Mouse (Mus musculus): Measurements from ENCODE around the gene Kat6b.
A peak's percentile ranks its signal among the peaks of the same experiment; 100 is the strongest.

The Kat6b gene

DNA sequence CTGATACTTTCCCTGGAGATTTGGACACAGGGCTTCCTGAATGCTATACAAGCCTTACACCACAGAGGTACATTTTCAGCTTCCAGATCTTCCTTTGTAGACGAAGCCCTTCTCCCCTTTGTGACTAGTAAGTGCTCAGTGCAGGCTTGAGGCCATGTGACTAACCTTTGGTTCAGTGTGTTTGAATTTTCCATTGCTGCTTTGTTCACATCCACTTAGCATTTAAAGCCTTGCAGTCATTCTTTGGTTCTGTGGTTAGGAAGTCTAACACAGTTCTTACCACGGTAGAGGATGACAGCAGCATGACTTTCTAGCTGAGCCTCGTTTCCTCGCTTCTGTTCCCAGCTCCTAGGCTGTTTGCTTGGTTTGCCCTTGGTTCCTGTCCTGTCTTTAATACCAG, 44.4 kb downstream of the Kat6b start:
- DNase-seq = no peak

- no peak for DNase-seq
Measured at GRCm38 (mm10) chr14:21533566-21533965, 52.3 kb downstream of the Kat6b start.

GRCm38 (mm10) chr14:21534066-21534465, 52.8 kb downstream of the Kat6b start:
- DNase-seq = no peak

DNA sequence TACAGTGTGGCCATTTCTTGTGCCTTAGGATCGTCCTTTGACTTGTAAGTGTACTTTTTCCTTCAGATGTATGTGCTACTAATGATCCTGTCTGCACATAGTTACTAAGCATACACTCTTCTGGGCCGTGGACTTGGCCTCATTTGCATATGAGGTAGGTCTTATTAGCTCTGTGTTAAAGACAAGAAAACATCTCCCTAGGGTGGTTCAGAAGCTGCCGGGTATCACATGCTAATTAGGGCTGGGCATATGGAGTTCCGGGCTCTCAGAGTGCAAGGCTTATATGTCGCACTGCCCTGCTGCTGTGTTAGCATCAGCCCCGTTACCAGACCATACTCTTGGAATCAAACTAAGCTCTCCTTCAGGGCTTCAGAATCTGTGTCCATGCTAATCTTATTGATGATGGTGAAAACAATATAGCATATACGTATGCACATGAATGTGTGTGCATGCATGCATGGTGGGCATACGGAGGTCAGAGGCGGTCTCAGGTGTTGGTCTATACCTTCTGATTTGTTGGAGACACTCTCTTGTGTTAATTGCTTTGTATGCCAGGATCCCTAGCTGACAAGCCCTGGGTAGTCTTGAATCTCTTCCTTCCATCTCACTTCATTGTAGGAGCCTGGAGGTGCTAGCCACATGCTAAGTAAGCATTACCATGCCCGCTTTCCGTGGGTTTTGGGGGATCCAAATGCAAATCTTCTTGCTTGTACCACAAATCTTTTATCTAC, 53.5 kb downstream of the Kat6b start:
- DNase-seq = no peak

DNA sequence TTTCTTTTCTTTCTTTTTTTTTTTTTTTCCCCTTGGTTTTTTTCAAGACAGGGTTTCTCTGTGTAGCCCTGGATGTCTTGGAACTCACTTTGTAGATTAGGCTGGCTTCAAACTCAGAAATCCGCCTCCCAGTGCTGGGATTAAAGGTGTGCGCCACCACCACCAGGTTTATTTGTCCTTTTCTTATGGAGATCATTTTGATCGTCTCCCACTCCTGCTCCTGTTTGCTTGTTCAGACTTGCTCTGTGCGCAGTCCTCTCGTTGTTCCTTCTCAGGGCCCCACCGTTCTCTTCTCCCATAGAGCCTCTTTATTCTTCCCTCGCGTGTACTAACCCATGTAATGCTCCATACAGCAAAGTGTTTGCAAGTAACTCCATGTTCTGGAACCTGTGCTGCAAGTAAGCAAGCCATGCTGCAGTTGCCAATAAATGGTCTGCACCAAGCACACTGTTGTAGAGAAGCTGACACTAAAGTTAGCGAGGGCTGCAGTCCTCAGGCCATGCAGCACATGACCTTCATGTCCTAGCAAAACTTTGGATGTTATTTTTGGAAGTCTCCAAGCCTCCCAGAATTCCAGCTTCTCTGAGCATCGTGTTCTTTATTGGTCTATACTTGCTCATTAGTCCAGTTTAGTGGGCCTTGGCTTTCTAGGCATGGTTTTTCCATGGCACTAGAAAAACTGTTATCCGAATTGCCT, 55.4 kb downstream of the Kat6b start:
- DNase-seq = no peak

GRCm38 (mm10) chr14:21537838-21538237, 56.6 kb downstream of the Kat6b start:
- DNase-seq = no peak

DNA sequence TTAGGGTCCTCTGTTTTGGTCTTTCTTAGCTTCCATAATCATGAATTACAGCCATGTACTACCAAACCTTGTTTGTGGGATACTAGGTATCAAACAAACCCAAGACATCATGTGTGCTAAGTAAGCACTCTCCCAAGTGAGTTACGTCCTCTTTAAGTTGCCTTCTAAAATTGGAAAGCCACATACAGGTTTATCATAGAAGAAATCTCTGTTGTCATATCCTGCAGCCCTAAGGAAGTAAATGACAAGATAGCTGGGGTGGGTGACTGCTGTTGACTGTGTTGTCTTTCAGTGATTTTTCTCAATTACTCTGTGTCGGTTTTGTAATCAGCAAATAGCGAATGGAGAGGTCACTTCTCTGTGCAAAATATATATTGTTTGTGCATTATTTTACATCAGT, 58.5 kb downstream of the Kat6b start:
- DNase-seq = no peak

- no peak for DNase-seq
Measured at GRCm38 (mm10) chr14:21540361-21540760, 59.1 kb downstream of the Kat6b start.

DNA sequence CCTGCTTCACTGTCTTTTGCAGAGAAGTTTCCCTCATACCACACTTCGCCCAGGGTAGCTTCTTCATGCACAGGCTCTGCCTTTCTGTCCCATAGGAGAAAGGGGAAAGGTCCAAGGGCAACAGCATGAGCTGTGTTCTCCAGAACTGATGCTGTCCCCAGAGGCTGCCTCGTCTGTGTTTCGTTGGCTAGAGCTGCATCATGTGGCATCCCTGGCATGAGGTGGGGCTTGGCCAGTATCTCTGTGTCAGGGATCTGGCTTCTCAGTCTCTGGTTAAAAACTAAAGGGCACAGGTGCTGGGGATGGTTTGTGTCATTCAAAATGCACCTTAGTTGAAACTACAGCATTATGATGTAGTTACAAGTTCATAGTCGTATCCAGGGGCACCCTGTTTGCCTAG, 64.3 kb downstream of the Kat6b start:
- no peak for DNase-seq

DNA sequence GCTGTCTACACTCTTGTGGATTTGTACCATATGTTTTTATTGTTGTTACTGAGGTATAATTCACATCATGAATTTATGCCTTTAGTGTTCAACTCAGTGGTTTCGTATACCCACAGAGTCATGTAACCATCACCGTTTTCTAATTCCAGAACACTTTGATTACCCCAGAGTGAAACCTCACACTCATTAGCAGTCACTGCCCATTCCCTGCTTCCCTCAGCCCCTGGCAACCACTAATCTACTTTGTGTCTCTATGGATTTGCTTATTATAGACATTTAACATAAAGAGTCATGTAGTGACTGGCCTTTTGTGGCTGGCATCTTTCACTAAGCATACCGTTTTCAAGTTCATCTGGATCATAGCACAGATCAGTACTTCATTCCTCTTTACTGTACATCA, 65.1 kb downstream of the Kat6b start:
- DNase-seq = no peak

- no peak for DNase-seq
Measured at GRCm38 (mm10) chr14:21547297-21547696, 66.1 kb downstream of the Kat6b start.

DNA sequence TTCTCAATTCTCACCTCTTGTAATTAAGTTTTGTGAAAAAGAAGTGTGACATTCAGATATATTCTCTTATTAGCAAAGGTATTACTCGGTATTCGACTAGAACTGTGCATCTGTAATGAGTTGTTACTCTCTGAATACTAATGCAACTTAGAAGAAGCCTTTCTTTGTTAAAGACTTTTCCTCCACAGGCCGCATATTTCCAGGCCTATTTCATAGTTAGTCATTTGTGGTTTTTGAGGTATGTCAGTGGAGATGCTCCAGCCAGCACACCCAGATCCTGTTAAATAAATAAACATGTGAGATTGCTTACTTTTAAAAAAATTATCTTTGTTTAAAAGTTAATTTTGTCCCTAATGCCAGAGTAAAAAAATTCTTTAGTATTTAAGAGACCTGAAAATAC, 66.7 kb downstream of the Kat6b start:
- no peak for DNase-seq

DNA sequence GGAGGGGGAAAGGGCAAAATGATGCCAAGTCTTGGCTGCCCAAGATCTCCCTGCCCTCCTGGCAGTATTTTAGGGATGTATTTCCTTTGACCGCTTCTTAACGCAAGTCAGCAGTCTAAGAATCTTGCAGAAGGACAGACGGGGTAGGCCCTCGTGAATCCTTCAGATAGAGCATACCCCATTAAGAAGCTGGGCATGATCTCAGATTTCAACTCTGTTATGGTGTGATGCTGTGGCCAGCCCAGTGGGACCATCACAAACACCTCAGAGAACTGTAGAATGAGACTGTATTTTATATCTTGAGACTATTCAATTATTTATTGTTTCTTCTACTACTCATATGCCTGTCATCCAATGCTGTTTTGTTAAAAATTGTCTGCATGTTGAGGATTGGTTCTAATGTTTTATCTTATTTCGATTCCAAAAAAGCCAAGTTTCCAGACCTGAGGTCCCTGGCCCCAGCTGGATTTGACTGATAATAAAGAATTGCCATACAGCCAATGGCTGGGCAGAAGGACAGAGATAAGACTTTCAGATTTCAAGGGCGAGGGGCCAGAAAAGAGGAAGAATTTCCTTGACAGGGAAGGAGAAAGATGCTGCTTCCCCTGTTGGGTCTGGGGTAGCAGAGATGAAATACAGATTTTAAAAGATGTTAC, 67.8 kb downstream of the Kat6b start:
- no peak for DNase-seq

DNA sequence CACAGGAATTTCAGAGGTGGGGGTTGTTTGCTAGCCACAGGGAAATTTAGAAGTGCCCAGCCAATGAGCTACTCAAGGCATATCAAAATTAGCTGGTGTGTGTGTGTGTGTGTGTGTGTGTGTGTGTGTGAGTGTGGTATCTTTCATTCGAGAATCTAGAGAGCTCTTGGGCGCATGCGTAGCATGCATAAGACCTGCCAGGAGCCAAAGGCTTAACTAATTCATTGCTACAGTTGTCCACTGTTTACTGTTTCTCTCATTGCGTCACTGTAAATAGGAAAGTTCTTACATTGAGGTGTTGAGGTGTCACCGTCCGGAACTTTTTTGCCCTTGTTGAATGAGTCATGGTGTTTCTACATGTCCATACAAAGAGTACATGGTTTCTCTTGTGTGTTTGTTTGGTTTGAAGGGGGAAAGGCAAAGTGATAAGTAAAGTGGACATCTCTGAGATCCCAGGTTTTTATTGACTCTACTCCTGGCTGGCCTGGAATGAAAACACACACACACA, 68.4 kb downstream of the Kat6b start:
- no peak for DNase-seq

- DNase-seq = no peak
Measured at GRCm38 (mm10) chr14:21550576-21550975, 69.3 kb downstream of the Kat6b start.

GRCm38 (mm10) chr14:21551655-21552054, 70.4 kb downstream of the Kat6b start:
- DNase-seq = no peak

DNA sequence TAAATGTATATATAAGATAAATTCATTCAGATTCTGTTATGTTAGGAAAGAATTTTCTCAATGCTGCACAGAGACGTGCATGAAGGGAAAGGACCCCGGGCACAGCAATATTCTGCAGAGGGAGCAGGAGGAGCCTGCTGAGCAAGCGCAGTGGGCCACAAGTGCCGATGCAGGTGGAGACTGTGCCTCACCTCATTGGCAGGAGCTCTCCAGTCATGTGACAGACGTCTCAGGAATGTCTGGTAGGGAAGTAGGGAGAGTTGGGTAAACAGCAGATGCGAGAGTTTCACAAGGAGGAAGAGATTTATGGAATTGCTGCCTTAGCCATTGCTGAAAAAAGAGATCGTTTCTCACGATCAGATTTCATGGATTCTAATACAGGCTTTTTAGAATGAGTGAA, 71.7 kb downstream of the Kat6b start:
- DNase-seq = peak; percentile 21 to 22

DNA sequence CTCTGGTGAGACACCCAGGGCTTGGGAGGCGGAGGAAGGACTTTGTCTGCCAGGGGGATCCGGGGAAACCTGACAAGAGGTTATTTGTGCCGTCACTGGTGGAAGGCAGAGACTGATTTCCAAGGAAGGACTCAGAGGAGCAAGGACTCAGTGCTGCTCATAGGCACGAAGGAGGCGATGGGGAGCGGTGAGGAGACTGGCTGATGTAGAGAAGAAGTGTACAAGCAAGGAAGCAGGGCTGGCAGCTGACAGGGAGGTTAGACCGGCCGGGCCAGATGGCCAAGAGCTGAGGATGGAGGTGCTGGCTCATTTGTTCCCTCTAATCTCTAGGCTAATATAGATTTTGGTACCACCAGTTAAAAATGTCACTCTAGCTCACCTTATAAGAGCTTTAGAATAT, 72.8 kb downstream of the Kat6b start:
- DNase-seq = no peak

DNA sequence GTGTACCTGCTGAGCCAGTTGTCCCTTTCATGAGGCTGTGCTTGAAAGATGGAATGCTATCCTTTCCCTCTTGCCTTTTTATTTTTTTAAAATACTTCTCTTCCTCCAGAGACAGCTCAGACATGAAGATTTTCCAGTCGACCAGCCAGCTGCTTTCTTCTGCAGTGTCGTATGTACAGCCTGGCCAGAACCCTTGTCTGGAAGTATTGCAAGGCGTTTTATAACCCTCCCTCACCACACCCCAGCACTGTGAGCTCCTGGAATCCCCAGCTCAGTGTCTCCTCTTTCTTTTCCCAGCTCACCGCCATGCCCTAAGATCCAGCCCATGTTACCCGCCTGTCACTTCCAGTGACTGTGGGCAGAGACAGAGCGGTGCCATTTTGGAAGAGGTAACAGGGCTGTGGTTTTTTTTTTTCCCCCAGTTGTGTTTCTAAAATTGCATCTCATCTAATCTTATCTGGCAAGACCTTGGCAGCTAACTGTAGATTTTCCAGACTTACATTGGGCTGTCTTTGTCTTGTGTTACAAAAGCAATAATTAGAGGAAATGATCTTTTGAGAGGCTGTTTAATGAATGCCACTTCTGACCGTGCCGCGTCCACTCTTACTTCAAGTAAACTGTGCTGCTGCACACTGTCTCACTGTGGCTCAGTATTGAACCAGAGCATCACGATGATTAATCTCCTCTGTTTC, 77.4 kb downstream of the Kat6b start:
- DNase-seq = no peak

DNA sequence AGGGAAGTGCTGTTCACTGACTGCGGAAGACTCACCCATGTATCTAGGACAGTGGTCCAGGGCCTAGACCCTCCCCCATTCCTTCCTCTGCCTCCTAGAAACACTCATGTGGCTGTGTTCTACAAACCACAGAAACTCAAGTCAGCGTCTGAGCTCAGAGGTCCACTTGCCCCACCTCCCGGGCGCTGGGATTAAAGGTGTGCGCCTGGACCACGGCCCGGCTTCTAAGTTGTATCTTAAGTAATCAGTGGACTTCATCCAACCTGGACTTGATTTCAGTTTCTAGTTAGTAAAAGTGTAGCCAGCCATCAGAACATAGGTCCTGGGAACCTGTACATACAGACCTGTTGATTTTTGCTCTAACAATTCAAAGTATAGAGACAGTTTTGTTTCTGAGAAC, 78.2 kb downstream of the Kat6b start:
- peak; percentile 56 to 58 for DNase-seq

DNA sequence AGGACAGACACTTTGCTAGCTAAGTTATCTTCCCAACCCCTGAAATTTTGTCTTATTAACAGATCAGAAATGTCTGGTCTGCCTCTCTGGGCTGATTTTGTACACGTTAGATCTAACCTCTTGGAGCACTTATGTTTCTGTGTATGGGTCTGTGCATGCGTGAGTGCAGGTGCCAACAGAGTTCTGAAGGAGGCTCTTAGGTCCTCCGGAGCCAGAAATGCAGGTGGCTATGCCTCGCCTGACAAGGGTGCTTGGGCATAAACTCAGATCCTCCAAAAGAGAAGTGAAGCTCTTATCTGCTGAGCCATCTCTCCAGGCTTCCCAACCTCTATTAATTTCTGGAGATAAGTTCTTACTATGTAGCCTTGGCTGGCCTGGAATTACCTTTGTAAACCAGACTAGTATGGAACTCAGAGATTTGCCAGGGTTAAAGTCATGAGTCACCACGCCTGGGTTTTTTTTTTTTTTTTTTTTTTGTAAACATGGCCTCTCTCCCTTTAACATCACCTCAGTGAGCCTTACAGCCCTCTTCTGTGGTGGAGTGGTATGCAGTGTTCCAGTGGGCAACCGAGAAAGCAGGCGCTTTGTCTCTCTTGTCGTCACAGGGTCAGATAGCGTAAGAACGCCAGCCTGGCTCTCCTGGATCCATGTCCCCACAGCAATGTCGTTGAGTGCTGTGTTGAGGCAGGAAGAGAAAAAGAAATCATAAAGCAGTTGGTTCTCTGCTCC, 79.4 kb downstream of the Kat6b start:
- no peak for DNase-seq

DNA sequence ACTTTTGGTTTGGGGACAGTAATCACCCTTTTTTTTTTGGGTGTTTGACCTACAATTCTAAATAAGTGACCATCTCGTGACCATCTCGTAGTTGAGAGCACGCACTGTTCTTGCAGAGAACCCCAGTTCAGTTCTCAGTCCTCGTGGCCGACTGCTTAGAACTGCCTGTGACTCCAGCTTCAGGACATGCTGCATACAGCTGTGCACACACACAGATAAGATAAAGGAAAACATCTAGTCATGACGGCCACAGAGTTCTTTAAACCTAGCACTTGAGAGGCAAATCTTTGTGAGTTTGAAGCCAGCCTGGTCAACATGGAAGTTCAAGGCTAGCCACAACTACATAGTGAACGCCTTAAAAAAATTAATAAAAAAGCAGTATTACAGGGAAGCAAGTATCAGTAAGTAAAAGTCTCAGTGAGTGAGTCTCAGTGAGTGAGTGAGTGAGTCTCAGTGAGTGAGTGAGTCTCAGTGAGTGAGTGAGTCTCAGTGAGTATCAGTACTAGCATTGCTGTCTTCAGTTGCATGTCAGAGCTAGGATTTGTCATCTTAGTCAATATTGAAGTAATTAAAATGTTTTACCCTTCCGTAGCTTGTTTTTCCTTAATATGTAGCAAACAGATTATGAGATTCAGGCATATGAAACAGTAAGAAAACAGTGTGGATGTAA, 80.3 kb downstream of the Kat6b start:
- no peak for DNase-seq

Measured in kidney, adult 8-10 months (tissue).